Mouse (Mus musculus) midbrain, embryonic 15.5 days (tissue): Measurements from ENCODE around the gene Msmp. TPM values are rescaled to one million over a fixed set of nuclear protein-coding genes. Genes with fewer than 3 reads are reported as not detected.

ENCODE experiments used
- microRNA-seq: library from miRNA; unstranded; fragments of <30 nt; microRNA quantifications from one replicate; pipeline ENCODE4, GENCODE M21; 2016
- polyA plus RNA-seq: library from polyadenylated mRNA; unstranded; fragments of >200 nt; fragmentation: Nextera tagmentation; extraction: Ambion mirVana; gene quantifications from 2 replicates; pipeline ENCODE4 v1.2.1, GENCODE M21; 2015

Msmp gene
- polyA plus RNA-seq, 1 experiment from 2014 or later, result 1.9 TPM

Small RNA genes lying within 50 kb of the gene (microRNA-seq; reads per million reads assigned to microRNA genes)
- gene Gm25262, result not detected

Other genes starting within 250 kb of the Msmp start
- gene Rusc2, start 202.5 kb downstream of the Msmp start, polyA plus RNA-seq, result 104 and 107 TPM in 2 replicates
- gene Fam166b, start 155.4 kb downstream of the Msmp start, polyA plus RNA-seq, result 0.52 and 1.7 TPM in 2 replicates
- 16.7 and 17.1 TPM in 2 replicates for gene Tesk1, start 142.6 kb downstream of the Msmp start, polyA plus RNA-seq
- gene Cd72, start 129.9 kb downstream of the Msmp start, polyA plus RNA-seq, result 6.0 and 6.6 TPM in 2 replicates
- not detected in 2 replicates for gene Sit1, start 100.8 kb downstream of the Msmp start, polyA plus RNA-seq
- 81.4 and 82.8 TPM in 2 replicates for gene Ccdc107, start 91.6 kb downstream of the Msmp start, polyA plus RNA-seq
- gene Arhgef39, start 84.8 kb downstream of the Msmp start, polyA plus RNA-seq, result 6.2 and 7.0 TPM in 2 replicates
- gene Car9, start 77.5 kb downstream of the Msmp start, polyA plus RNA-seq, result 0.32 and 0.49 TPM in 2 replicates
- gene Tpm2, start 60.7 kb downstream of the Msmp start, polyA plus RNA-seq, result 9.8 and 10.7 TPM in 2 replicates
- 82.7 and 94.0 TPM in 2 replicates for gene Creb3, start 22.2 kb downstream of the Msmp start, polyA plus RNA-seq
- gene Tln1, start 21.8 kb downstream of the Msmp start, polyA plus RNA-seq, result 58.8 and 61.0 TPM in 2 replicates
- gene Rgp1, start 5.8 kb downstream of the Msmp start, polyA plus RNA-seq, result 24.8 and 25.7 TPM in 2 replicates
- gene Gba2, start 5.6 kb downstream of the Msmp start, polyA plus RNA-seq, result 67.9 and 71.0 TPM in 2 replicates
- gene Npr2, start 47.4 kb upstream of the Msmp start, polyA plus RNA-seq, result 12.8 and 16.0 TPM in 2 replicates
- gene Spag8, start 69.1 kb upstream of the Msmp start, polyA plus RNA-seq, result 7.7 and 8.9 TPM in 2 replicates
- 64.9 and 65.5 TPM in 2 replicates for gene Hint2, start 72.0 kb upstream of the Msmp start, polyA plus RNA-seq
- gene Tmem8b, start 84.5 kb upstream of the Msmp start, polyA plus RNA-seq, result 15.7 and 17.7 TPM in 2 replicates
- gene Fam221b, start 84.7 kb upstream of the Msmp start, polyA plus RNA-seq, result 1.3 and 1.6 TPM in 2 replicates
- not detected in 2 replicates for gene Olfr70, start 116.3 kb upstream of the Msmp start, polyA plus RNA-seq
- gene Olfr71, start 125.8 kb upstream of the Msmp start, polyA plus RNA-seq, result 0.13 TPM in 1 of 2 replicates, not detected in the other
- 0.50 and 0.61 TPM in 2 replicates for gene Hrct1, start 142.7 kb upstream of the Msmp start, polyA plus RNA-seq
- gene Spaar, start 145.5 kb upstream of the Msmp start, polyA plus RNA-seq, result 0.06 TPM in 1 of 2 replicates, not detected in the other
- gene Olfr159, start 186.5 kb upstream of the Msmp start, polyA plus RNA-seq, result not detected in 2 replicates
- not detected in 2 replicates for gene Olfr156, start 239.4 kb upstream of the Msmp start, polyA plus RNA-seq